8 mouse cellular contexts compared by ENCODE assay signal in the genomic region with DNA sequence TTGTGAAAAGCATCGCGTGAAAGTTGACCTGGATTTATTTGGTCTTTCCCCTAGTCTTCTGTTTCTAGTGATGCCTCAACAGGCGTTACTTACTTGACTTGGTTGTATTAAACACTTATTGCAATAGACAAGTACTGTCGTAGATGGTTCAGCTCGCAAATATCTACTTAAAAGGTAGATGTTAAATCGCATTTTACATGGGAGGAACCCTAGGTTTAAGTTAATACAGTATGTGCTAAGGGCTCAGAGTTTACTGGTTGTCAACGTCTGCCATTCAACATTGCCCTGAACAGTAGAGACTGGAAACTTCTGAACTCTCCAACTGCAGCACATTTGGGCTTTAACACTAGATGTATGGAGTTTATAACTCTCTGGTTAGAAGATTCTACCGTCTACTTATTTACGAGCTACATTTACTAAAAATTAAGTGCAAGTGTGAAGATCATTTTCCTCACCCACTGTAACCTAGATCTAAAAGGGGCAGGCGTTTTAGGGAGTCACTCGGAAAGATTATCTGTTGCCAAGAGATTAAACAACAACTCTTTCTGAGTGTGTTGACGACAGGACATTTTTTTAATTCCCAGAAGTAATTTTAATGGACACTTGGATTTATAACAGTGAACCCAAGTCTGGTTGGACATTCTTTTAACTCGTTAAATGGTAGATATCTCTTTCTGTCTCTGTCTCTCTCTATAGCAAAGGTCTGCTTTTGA. TPM values are rescaled to one million over a fixed set of nuclear protein-coding genes. Genes with fewer than 3 reads are reported as not detected.
A peak's percentile ranks its signal among the peaks of the same experiment; 100 is the strongest.
DNase-seq lines count a peak whose midpoint lies in the region; TF ChIP-seq lines count a peak whose summit lies in the region.

No protein-coding gene starts in this region.

- peak overlapping the region; percentile 92 for H3K4me2 ChIP-seq in myocyte (ENCODE audit: low read depth)

- H3K36me3 ChIP-seq in myocyte (ENCODE audit: control insufficient read depth, insufficient read depth), result peaks cover 11% of the 10 kb centered on the region

- peak overlapping the region; percentile 9 for H3ac ChIP-seq in myocyte (ENCODE audit: control insufficient read depth, insufficient read length)

- H3K4me3 ChIP-seq in layer of hippocampus, adult 2 months, result peak overlapping the region; percentile 67
- peak overlapping the region; percentile 91 for H3K4me3 ChIP-seq in myocyte

- H3K27ac ChIP-seq in layer of hippocampus, adult 2 months, result peak overlapping the region; percentile 91

- no peak for TF ChIP-seq POLR2A in myocyte (IDR thresholded peaks at IDR 0.05; ENCODE audit: insufficient read length, low read depth)

- no peaks in the 10 kb centered on the region for H3K27me3 ChIP-seq in myocyte (ENCODE audit: control insufficient read depth, insufficient read depth, insufficient read length)

- H3K79me2 ChIP-seq in myocyte (ENCODE audit: control insufficient read depth, insufficient read depth), result peaks cover 47% of the 10 kb centered on the region

- no peak for TF ChIP-seq CTCF in layer of hippocampus, adult 2 months (conservative IDR thresholded peaks at IDR 0.05)

- DNase-seq in layer of hippocampus, adult 2 months (ENCODE audit: low spot score in 2 of 2), result no peak
- no peak for DNase-seq in layer of hippocampus, postnatal 14 days (ENCODE audit: low spot score in 2 of 2)
- peak; percentile 48 for DNase-seq in c-Kit-positive CD71-positive TER-119-negative erythroid progenitor cells, embryonic 14.5 days (ENCODE audit: low read depth)
- DNase-seq in hindlimb bud, embryonic 11.5 days (ENCODE audit: extremely low spot score, low read depth, low spot score), result peak; percentile 3
- DNase-seq in layer of hippocampus, adult 8-10 months (ENCODE audit: low spot score in 2 of 2), result no peak
- DNase-seq in spleen, postnatal 10 days (ENCODE audit: low spot score in 2 of 2), result no peak
- DNase-seq in thymus, postnatal 4 days, result no peak

TF ChIP-seq in myocyte, 11 proteins besides CTCF, POLR2A, EP300 and RAD21:
- TF ChIP-seq MYOG (IDR thresholded peaks at IDR 0.05; ENCODE audit: control insufficient read depth in 1 of 3, insufficient read depth in 1 of 3, insufficient read length in 2 of 3, low read depth in 2 of 3) (no peak), REST (IDR thresholded peaks at IDR 0.05; ENCODE audit: insufficient read depth, insufficient read length) (no peak), POLR2AphosphoS2 (IDR thresholded peaks at IDR 0.05; ENCODE audit: insufficient read length, low read depth) (no peak), CEBPB (IDR thresholded peaks at IDR 0.05; ENCODE audit: insufficient read depth, poor library complexity, severe bottlenecking) (no peak)

RNA-seq across cellular contexts. Expression of gene Trim23, which starts 0.7 kb away (rescaled TPM):
- total RNA-seq in layer of hippocampus, adult 2 months (2021), result 10 to 100 TPM; 59.9 to 60.5 TPM
- 10 to 100 TPM; 57.3 to 58.2 TPM for total RNA-seq in layer of hippocampus, postnatal 14 days (2021)
- 4.6 TPM for polyA plus RNA-seq in myocyte (2012; fragmentation: generic; extraction: Trizol)
- 10 to 100 TPM; 52.7 to 66.7 (median 58.9) TPM for total RNA-seq in layer of hippocampus, adult 8-10 months (2022)

RNA-seq across cellular contexts. Expression of gene Trappc13, which starts 1.1 kb away (rescaled TPM):
- total RNA-seq in layer of hippocampus, adult 2 months (2021), result 10 to 100 TPM; 54.5 to 55.1 TPM
- total RNA-seq in layer of hippocampus, postnatal 14 days (2021), result 10 to 100 TPM; 48.6 to 49.6 TPM
- polyA plus RNA-seq in myocyte (2012; fragmentation: generic; extraction: Trizol), result 22.1 TPM
- total RNA-seq in layer of hippocampus, adult 8-10 months (2022), result 10 to 100 TPM; 46.5 to 60.9 (median 53.8) TPM

RNA-seq across cellular contexts. Expression of gene Cenpk, which starts 49.1 kb away (rescaled TPM):
- total RNA-seq in layer of hippocampus, adult 2 months (2021), result 1 to 10 TPM in 1 of 2 experiments, under 1 TPM in 1; 0.76 to 1.3 TPM
- total RNA-seq in layer of hippocampus, postnatal 14 days (2021), result 1 to 10 TPM; 1.7 to 1.9 TPM
- polyA plus RNA-seq in myocyte (2012; fragmentation: generic; extraction: Trizol), result 4.0 TPM
- total RNA-seq in layer of hippocampus, adult 8-10 months (2022), result 1 to 10 TPM in 2 of 4 experiments, under 1 TPM in 2; 0.63 to 1.5 (median 1.2) TPM

RNA-seq across cellular contexts. Expression of gene Ppwd1, which starts 49.3 kb away (rescaled TPM):
- 10 to 100 TPM; 14.8 to 17.1 TPM for total RNA-seq in layer of hippocampus, adult 2 months (2021)
- 10 to 100 TPM; 11.5 to 14.0 TPM for total RNA-seq in layer of hippocampus, postnatal 14 days (2021)
- 2.7 TPM for polyA plus RNA-seq in myocyte (2012; fragmentation: generic; extraction: Trizol)
- 10 to 100 TPM; 13.4 to 16.2 (median 14.7) TPM for total RNA-seq in layer of hippocampus, adult 8-10 months (2022)

Comparison
In these comparisons a context has a peak if more than half of its experiments do, and no peak if none do; other contexts are left out.
1. DNase-seq: peak in c-Kit-positive CD71-positive TER-119-negative erythroid progenitor cells, embryonic 14.5 days (single experiment) and hindlimb bud, embryonic 11.5 days (single experiment); none in layer of hippocampus, adult 2 months (0 of 2), layer of hippocampus, postnatal 14 days (0 of 2), layer of hippocampus, adult 8-10 months (0 of 2), spleen, postnatal 10 days (0 of 2) and thymus, postnatal 4 days (single experiment).